Mouse (Mus musculus) small intestine, adult 2 months (tissue): Measurements from ENCODE around the gene Gm20388. TPM values are rescaled to one million over a fixed set of nuclear protein-coding genes. Genes with fewer than 3 reads are reported as not detected.
A peak's percentile ranks its signal among the peaks of the same experiment; 100 is the strongest.

Source experiments
- H3K27ac ChIP-seq: fragments of 200-500 bp; 2 replicates; pipeline ENCODE4 v1.5.1; 2012; ENCODE audit warnings: low read depth, low read length, control low read depth, inconsistent platforms; ENCODE audit not compliant: insufficient read depth
- H3K27me3 ChIP-seq: fragments of 200-500 bp; 2 replicates; pipeline ENCODE4 v1.6.1; 2012; ENCODE audit warnings: mild to moderate bottlenecking, moderate library complexity, low read length, inconsistent platforms; ENCODE audit not compliant: control insufficient read depth, insufficient read depth
- H3K36me3 ChIP-seq: fragments of 200-500 bp; 2 replicates; pipeline ENCODE4 v1.6.1; 2012; ENCODE audit warnings: mild to moderate bottlenecking, low read length, control low read depth, inconsistent platforms; ENCODE audit not compliant: control insufficient read depth, insufficient read depth
- H3K4me1 ChIP-seq: fragments of 200-500 bp; 2 replicates; pipeline ENCODE4 v1.6.1; 2012; ENCODE audit warnings: low read length, inconsistent platforms, mixed read lengths; ENCODE audit not compliant: control insufficient read depth, insufficient read depth, insufficient read length
- H3K4me3 ChIP-seq: fragments of 200-500 bp; 2 replicates; pipeline ENCODE4 v1.5.1; 2012; ENCODE audit warnings: low read depth, mild to moderate bottlenecking, control low read depth, inconsistent platforms, low read length, moderate library complexity
- CTCF ChIP-seq: fragments of 200-500 bp; IDR thresholded peaks from 2 replicates; pipeline ENCODE4 v1.5.1; 2012; ENCODE audit warnings: low read depth, mild to moderate bottlenecking, control low read depth, inconsistent platforms, low read length, moderate library complexity, mixed read lengths; ENCODE audit not compliant: insufficient replicate concordance, insufficient read length; ENCODE audit errors: extremely low read depth
- POLR2A ChIP-seq: fragments of 200-500 bp; IDR thresholded peaks from 2 replicates; pipeline ENCODE4 v1.6.1; 2012; ENCODE audit warnings: low read depth, mild to moderate bottlenecking, control low read depth, inconsistent platforms, low read length, moderate library complexity
- WGBS: fragments of 180-500 bp; shearing (Covaris S2); methylation state at CpG from one replicate; pipeline ENCODE4 v1.1.7; 2018; 5-methylcytosine and 5-hydroxymethylcytosine counted together
- polyA plus RNA-seq: library from polyadenylated mRNA; depleted of rRNA; stranded (reverse); fragments of >200 nt; gene quantifications from 2 replicates; pipeline ENCODE4 v1.2.3, GENCODE M21; 2012

Gene Gm20388
- polyA plus RNA-seq, 1 experiment: 37.3 TPM

DNA sequence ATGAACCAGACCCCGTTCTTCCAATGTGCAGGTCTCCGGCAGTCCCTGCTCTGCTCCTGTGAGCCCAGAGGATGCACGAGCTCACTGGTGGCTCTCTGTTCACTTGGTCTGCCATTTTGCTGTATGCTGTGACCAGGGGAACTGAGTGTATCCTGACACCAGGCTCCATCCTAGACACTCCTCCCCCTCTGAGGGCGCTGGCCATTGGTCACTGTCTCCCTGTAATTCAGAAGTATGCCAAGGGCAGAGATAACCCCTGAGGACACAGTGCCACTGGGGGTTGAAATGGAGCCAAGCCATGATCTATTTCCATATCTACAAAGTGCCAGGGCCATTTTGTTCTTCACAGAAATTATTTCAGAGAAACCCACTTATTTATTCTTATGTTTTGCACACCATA lies 937.8 kb downstream of the Gm20388 start:
- Histone ChIP-seq H3K27ac (no peak overlapping the region), H3K4me1 (no peaks in the 10 kb centered on the region), H3K27me3 (no peaks in the 10 kb centered on the region), H3K4me3 (no peak overlapping the region), H3K36me3 (no peaks in the 10 kb centered on the region)
- TF ChIP-seq POLR2A (no peak), CTCF (no peak)
- WGBS: 75% methylated on average over 4 of the region's 4 CpGs

DNA sequence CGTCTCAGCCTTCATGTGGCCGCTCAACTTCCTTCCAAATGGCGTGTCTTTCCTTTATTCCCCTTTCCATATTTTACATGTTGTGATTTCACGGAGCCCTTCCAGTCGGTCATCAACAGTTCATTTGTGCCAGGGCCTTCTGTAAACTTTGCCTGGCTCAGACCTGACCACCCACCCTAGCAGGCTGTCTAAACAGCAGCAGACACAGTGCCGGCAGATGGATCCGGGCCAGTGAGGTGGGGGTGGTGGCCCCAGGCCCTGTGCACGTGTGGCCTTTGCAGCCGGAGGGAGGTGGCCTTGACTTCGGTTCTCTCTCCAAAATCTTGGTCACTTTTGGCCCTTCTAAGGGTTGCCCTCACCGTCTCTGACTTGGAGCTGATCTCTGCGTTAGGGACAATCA lies 940.8 kb downstream of the Gm20388 start:
- no peaks in the 10 kb centered on the region for H3K27me3 ChIP-seq
- no peak overlapping the region for H3K27ac ChIP-seq
- no peaks in the 10 kb centered on the region for H3K4me1 ChIP-seq
- WGBS: 84% methylated on average over 12 of the region's 12 CpGs
- H3K4me3 ChIP-seq: no peak overlapping the region
- TF ChIP-seq POLR2A: no peak
- H3K36me3 ChIP-seq: no peaks in the 10 kb centered on the region

DNA sequence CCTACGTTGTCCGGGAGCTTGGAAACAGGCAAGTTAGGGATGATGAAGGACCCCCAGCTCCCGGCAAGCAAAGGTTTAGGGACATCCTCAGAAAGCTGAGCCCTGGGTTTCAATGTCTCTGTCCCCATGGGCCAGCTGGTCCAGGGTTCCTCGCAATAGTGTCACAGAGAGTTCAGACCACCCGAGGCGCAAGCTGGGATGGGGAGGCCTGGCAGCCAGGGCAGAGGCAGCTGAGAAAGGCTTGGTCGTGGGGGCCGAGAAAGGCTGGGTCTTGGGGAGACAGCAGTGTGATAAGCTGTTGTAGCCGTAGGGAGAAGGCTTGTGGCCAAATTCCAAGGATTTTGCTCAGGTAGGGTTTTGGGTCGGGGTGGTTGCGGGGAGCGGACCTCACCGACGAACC lies 949.2 kb downstream of the Gm20388 start:
- Histone ChIP-seq H3K27ac (peak overlapping the region; percentile 26), H3K4me1 (peaks cover 3% of the 10 kb centered on the region; the same call in 1 of the 2 replicates), H3K4me3 (no peak overlapping the region), H3K36me3 (no peaks in the 10 kb centered on the region), H3K27me3 (no peaks in the 10 kb centered on the region)
- TF ChIP-seq POLR2A (no peak), CTCF (no peak)
- WGBS: 71% methylated on average over 14 of the region's 14 CpGs

DNA sequence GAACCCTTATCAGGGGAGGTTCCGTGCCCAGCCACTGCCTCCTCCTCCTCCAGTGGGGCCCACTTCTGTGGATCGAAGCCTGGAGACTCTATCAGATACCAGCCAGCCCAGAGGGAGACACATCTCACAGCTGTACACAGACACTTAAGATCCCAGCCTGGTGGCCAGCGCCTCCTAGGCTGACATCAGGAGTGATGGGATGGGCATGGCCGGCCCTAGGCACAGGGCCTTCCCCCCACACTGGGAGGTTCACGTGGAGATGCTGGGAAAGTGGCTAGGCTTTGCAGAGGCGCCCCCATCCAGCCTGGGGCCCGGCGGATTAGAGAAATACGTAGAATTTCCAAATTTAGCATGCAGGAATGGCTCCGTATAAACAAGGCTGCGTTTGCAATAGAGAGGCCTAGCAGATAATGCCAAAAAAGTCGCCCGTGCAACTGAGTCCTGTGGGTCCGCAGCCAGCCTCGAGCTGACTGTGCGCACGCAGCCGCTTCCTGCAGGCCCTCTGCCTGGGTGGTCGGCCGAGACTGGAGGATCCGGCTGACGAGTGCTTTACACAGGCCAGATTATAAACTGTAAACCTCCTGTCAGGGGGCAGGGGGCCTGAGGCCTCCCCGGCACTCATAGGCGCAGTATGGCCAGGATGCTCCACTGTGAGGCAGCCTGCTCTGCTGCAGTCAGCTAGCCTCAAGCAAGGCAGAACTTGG lies 949.9 kb downstream of the Gm20388 start:
- 58% methylated on average over 24 of the region's 24 CpGs for WGBS
- no peaks in the 10 kb centered on the region for H3K27me3 ChIP-seq
- peaks cover 3% of the 10 kb centered on the region; the same call in 1 of the 2 replicates for H3K4me1 ChIP-seq
- peak overlapping the region; percentile 51 for H3K27ac ChIP-seq
- H3K36me3 ChIP-seq: no peaks in the 10 kb centered on the region
- H3K4me3 ChIP-seq: no peak overlapping the region
- TF ChIP-seq POLR2A (no peak), CTCF (no peak)

DNA sequence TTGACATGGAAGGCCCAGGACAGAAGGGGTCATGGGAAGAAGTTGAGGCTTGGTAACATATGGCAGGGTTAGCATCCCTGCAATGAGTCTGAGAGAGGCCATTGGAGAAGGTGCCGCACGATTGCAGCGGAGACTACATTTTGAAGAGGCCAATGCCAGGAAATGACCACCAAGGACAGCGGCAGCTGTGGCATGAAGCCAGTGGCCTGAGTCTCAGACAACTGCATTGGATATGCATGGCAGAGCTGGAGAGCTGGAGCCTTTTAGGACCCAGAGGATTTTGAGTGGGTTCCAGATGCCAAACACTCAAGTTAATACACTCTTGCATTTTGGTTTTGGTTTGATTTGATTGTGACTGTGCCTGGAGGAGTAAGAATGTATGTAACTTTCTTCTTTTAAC lies 953.0 kb downstream of the Gm20388 start:
- Histone ChIP-seq H3K4me1 (peaks cover 3% of the 10 kb centered on the region; the same call in 1 of the 2 replicates), H3K27me3 (no peaks in the 10 kb centered on the region), H3K4me3 (no peak overlapping the region), H3K36me3 (no peaks in the 10 kb centered on the region), H3K27ac (no peak overlapping the region)
- TF ChIP-seq CTCF (no peak), POLR2A (no peak)
- 80% methylated on average over 4 of the region's 4 CpGs for WGBS

DNA sequence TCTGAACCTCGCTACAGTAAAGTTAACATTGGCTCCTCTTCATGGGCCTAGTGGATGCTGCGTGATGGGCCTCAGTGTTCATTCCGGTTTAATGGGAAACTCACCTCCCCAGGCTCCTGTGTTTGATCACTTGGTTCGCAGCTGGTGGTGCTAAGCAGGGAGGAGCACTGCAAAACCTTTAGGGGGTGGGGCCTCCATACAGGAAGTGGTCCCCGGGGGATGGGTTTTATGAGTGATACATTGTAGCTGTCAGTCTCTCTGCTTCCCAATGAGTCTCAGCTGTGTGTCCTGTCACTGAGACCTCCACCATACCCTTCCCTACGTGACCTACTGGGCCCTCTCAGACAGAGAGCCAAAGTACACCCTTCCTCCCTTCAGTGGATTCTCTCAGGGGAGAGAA lies 956.7 kb downstream of the Gm20388 start:
- 46% methylated on average over 6 of the region's 6 CpGs for WGBS
- no peak overlapping the region for H3K27ac ChIP-seq
- H3K36me3 ChIP-seq: no peaks in the 10 kb centered on the region
- no peaks in the 10 kb centered on the region for H3K4me1 ChIP-seq
- TF ChIP-seq POLR2A: no peak
- no peak for TF ChIP-seq CTCF
- no peaks in the 10 kb centered on the region for H3K27me3 ChIP-seq
- H3K4me3 ChIP-seq: no peak overlapping the region

DNA sequence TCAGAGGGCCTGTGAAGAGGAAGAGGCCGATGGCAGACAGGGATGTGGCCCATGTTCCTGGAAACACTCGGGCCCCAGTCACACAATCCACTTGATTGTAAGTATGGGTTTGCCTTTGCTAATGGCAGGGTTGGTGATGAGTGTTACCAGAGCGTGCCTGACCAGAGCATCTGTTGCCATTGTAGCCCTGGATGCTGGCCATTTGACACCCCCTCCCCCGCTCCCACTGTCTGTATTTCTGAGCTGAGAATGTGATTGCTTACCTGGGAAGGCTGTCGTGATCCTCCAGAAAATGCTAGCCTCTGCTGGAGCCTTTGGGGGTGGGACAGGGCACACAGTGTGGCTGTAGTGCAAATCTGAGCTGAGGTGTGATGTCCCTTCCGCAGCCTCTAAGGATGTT lies 962.0 kb downstream of the Gm20388 start:
- H3K27ac ChIP-seq: no peak overlapping the region
- H3K27me3 ChIP-seq: no peaks in the 10 kb centered on the region
- 76% methylated on average over 6 of the region's 6 CpGs for WGBS
- no peak overlapping the region for H3K4me3 ChIP-seq
- no peaks in the 10 kb centered on the region for H3K36me3 ChIP-seq
- TF ChIP-seq CTCF (no peak), POLR2A (no peak)
- no peaks in the 10 kb centered on the region for H3K4me1 ChIP-seq
